Comparison of ENCODE assay signal across 23 mouse cellular contexts in genomic region chr1:161005526-161005925, GRCm38 (mm10). TPM values are rescaled to one million over a fixed set of nuclear protein-coding genes. Genes with fewer than 3 reads are reported as not detected.
DNase-seq lines count a peak whose midpoint lies in the region; ATAC-seq and TF ChIP-seq lines count a peak whose summit lies in the region.
"Had no signal": no experiment of that assay in that cellular context is flagged by ENCODE, and none has a peak within 500 bp of the region (broad histone marks: within the 10 kb centered on the region; RNA-seq: fewer than 3 reads in every experiment).

No protein-coding gene starts in this region.

- no peaks in the 10 kb centered on the region for H3K4me1 ChIP-seq in limb, embryonic 11.5 days (ENCODE audit: control insufficient read depth, insufficient read depth, low read length)
- H3K4me1 ChIP-seq in limb, embryonic 10.5 days = peaks cover 14% of the 10 kb centered on the region
- H3K4me1 ChIP-seq in lung, adult 2 months (ENCODE audit: control insufficient read depth, insufficient read depth, low read length) = no peaks in the 10 kb centered on the region; the same call in 1 of the 2 replicates
- H3K4me1 ChIP-seq: embryonic facial prominence, embryonic 12.5 days; forebrain, embryonic 13.5 days; forebrain, embryonic 15.5 days had no signal

- H3K4me3 ChIP-seq in limb, embryonic 11.5 days (ENCODE audit: low read depth, low read length) = no peak overlapping the region
- no peak overlapping the region for H3K4me3 ChIP-seq in limb, embryonic 10.5 days
- H3K4me3 ChIP-seq in lung, adult 2 months (replicated peaks; ENCODE audit: extremely low read depth, low read depth, low read length) = no peak overlapping the region
- H3K4me3 ChIP-seq: embryonic facial prominence, embryonic 10.5 days; embryonic facial prominence, embryonic 12.5 days; forebrain, embryonic 13.5 days; forebrain, embryonic 15.5 days had no signal

- peaks cover 4% of the 10 kb centered on the region; the same call in 1 of the 2 replicates for H3K36me3 ChIP-seq in limb, embryonic 11.5 days (ENCODE audit: control insufficient read depth, insufficient read depth, low read length)
- peaks cover 26% of the 10 kb centered on the region for H3K36me3 ChIP-seq in limb, embryonic 10.5 days

- no peak for TF ChIP-seq CTCF in lung, adult 2 months (IDR thresholded peaks at IDR 0.05; ENCODE audit: insufficient read depth, low read length)

- no peak overlapping the region for H3K9ac ChIP-seq in limb, embryonic 11.5 days (ENCODE audit: low read length)
- H3K9ac ChIP-seq: embryonic facial prominence, embryonic 12.5 days; forebrain, embryonic 13.5 days; forebrain, embryonic 15.5 days; forebrain, postnatal 0 days had no signal

- no peaks in the 10 kb centered on the region for H3K9me3 ChIP-seq in limb, embryonic 11.5 days (ENCODE audit: control insufficient read depth, low read length)
- no peaks in the 10 kb centered on the region for H3K9me3 ChIP-seq in limb, embryonic 10.5 days (replicated peaks)
- H3K9me3 ChIP-seq: embryonic facial prominence, embryonic 10.5 days; embryonic facial prominence, embryonic 12.5 days; forebrain, embryonic 13.5 days; forebrain, embryonic 15.5 days had no signal

- 52% methylated on average over 3 of the region's 3 CpGs for WGBS in limb, embryonic 11.5 days
- WGBS in limb, embryonic 10.5 days = 71% methylated on average over 3 of the region's 3 CpGs
- 49% methylated on average over 3 of the region's 3 CpGs for WGBS in lung, adult 2 months

- DNase-seq in heart, adult 11 months = peak; percentile 55
- no peak for DNase-seq in heart, postnatal 10 days
- DNase-seq in limb, embryonic 11.5 days (ENCODE audit: low spot score) = no peak
- no peak for DNase-seq in limb, embryonic 10.5 days (ENCODE audit: low spot score)
- peak; percentile 61 for DNase-seq in ZHBTc4 (ENCODE audit: low read depth, low spot score)
- DNase-seq in urinary bladder, postnatal 10 days (ENCODE audit: low spot score) = no peak
- DNase-seq in lung, adult 2 months = no peak
- DNase-seq: adrenal gland, adult 2 months; adrenal gland, postnatal 10 days; adrenal gland, postnatal 25 days; B cell, adult 2 months; cerebellum, adult 11 months; cerebellum, adult 18-20 months; cerebellum, adult 8-10 months; cerebellum, adult 9-11 months; cerebellum, postnatal 25 days; forebrain, postnatal 0 days had no signal

- H3K4me2 ChIP-seq in limb, embryonic 11.5 days (ENCODE audit: low read depth, severe bottlenecking) = no peak overlapping the region
- H3K4me2 ChIP-seq: embryonic facial prominence, embryonic 12.5 days; forebrain, embryonic 13.5 days; forebrain, embryonic 15.5 days had no signal

- no peaks in the 10 kb centered on the region for H3K27me3 ChIP-seq in limb, embryonic 11.5 days (ENCODE audit: control insufficient read depth, insufficient read depth, low read length)
- no peaks in the 10 kb centered on the region for H3K27me3 ChIP-seq in limb, embryonic 10.5 days (ENCODE audit: low read depth, poor library complexity, severe bottlenecking)
- H3K27me3 ChIP-seq: CH12.LX; embryonic facial prominence, embryonic 12.5 days; forebrain, embryonic 13.5 days; forebrain, embryonic 15.5 days had no signal

- 0 out of 2 replicates have a peak overlapping the region, but pooled peaks have one; percentile 14 for H3K27ac ChIP-seq in limb, embryonic 11.5 days (replicated peaks; ENCODE audit: low read depth, low read length)
- no peak overlapping the region for H3K27ac ChIP-seq in limb, embryonic 10.5 days
- H3K27ac ChIP-seq: embryonic facial prominence, embryonic 10.5 days; embryonic facial prominence, embryonic 12.5 days; forebrain, embryonic 13.5 days; forebrain, embryonic 15.5 days had no signal

- TF ChIP-seq POLR2A in lung, adult 2 months (IDR thresholded peaks at IDR 0.05; ENCODE audit: borderline replicate concordance, extremely low read depth, low read depth, low read length) = no peak

- no peak for ATAC-seq in limb, embryonic 11.5 days (ENCODE audit: insufficient number of reproducible peaks, low FRiP score, low TSS enrichment, low read depth)
- ATAC-seq: CD4-positive, CD25-positive, alpha-beta regulatory T cell, adult 4 months; forebrain, embryonic 13.5 days; forebrain, embryonic 15.5 days; forebrain, postnatal 0 days had no signal

- intact Hi-C loops in heart, postnatal 10 days (cut with DNase I) = no loop called here

RNA-seq across cellular contexts. Expression of gene Serpinc1, which starts 27.1 kb away (rescaled TPM):
- total RNA-seq in heart, postnatal 10 days (2021) = under 1 TPM; 0.17 to 0.57 TPM
- 1.4 and 2.0 TPM in 2 replicates for polyA plus RNA-seq in limb, embryonic 11.5 days (2014; fragmentation: Nextera tagmentation; extraction: Ambion mirVana)
- polyA plus RNA-seq in limb, embryonic 10.5 days (2016; fragmentation: Nextera tagmentation; extraction: Ambion mirVana) = 1.8 and 2.0 TPM in 2 replicates
- polyA plus RNA-seq in lung, adult 2 months (2012; rRNA removed) = 0.88 and 1.2 TPM in 2 replicates

RNA-seq across cellular contexts. Expression of gene Zbtb37, which starts 29.1 kb away (rescaled TPM):
- 10 to 100 TPM; 14.5 to 17.7 TPM for total RNA-seq in heart, postnatal 10 days (2021)
- 9.3 and 11.5 TPM in 2 replicates for polyA plus RNA-seq in limb, embryonic 11.5 days (2014; fragmentation: Nextera tagmentation; extraction: Ambion mirVana)
- 6.2 and 8.6 TPM in 2 replicates for polyA plus RNA-seq in limb, embryonic 10.5 days (2016; fragmentation: Nextera tagmentation; extraction: Ambion mirVana)
- polyA plus RNA-seq in lung, adult 2 months (2012; rRNA removed) = 1.4 and 3.4 TPM in 2 replicates

Comparison
In these comparisons a context has a peak if more than half of its experiments do, and no peak if none do; other contexts are left out.
1. DNase-seq: peak in heart, adult 11 months (single experiment) and ZHBTc4 (single experiment); none in heart, postnatal 10 days (0 of 2), limb, embryonic 11.5 days (single experiment), limb, embryonic 10.5 days (single experiment), urinary bladder, postnatal 10 days (single experiment) and lung, adult 2 months (single experiment).